Mouse (Mus musculus): Measurements from ENCODE around the gene Syne1. TPM values are rescaled to one million over a fixed set of nuclear protein-coding genes. Genes with fewer than 3 reads are reported as not detected.

Syne1 gene
- polyA plus RNA-seq, 1 experiment: 67.1 TPM

- Histone ChIP-seq H3K4me1 (ENCODE audit: control insufficient read depth, insufficient read depth, low read length) (no peaks in the 10 kb centered on the region), H3K27ac (ENCODE audit: control insufficient read depth, insufficient read depth, low read depth, low read length, poor library complexity) (no peak overlapping the region), H3K4me3 (replicated peaks; ENCODE audit: control insufficient read depth, low read depth, low read length) (no peak overlapping the region)
- 78% methylated on average over 2 of the region's 2 CpGs for WGBS
- TF ChIP-seq POLR2A (IDR thresholded peaks at IDR 0.05; ENCODE audit: borderline replicate concordance, control insufficient read depth, low read depth, low read length): no peak
- no peak for TF ChIP-seq CTCF (IDR thresholded peaks at IDR 0.05; ENCODE audit: control insufficient read depth, insufficient read depth, low read length)
These were observed 574.7 kb downstream of the Syne1 start for GRCm38 (mm10) chr10:4976557-4976956.

- TF ChIP-seq POLR2A (IDR thresholded peaks at IDR 0.05; ENCODE audit: borderline replicate concordance, control insufficient read depth, low read depth, low read length): no peak
- TF ChIP-seq CTCF (IDR thresholded peaks at IDR 0.05; ENCODE audit: control insufficient read depth, insufficient read depth, low read length): no peak
- Histone ChIP-seq H3K4me3 (replicated peaks; ENCODE audit: control insufficient read depth, low read depth, low read length) (no peak overlapping the region), H3K4me1 (ENCODE audit: control insufficient read depth, insufficient read depth, low read length) (no peaks in the 10 kb centered on the region), H3K27ac (ENCODE audit: control insufficient read depth, insufficient read depth, low read depth, low read length, poor library complexity) (no peak overlapping the region)
- 90% methylated on average over 4 of the region's 4 CpGs for WGBS
These were observed 577.0 kb downstream of the Syne1 start for GRCm38 (mm10) chr10:4974246-4974645.

GRCm38 (mm10) chr10:4972026-4972425 lies 579.3 kb downstream of the Syne1 start:
- Histone ChIP-seq H3K4me3 (replicated peaks; ENCODE audit: control insufficient read depth, low read depth, low read length) (no peak overlapping the region), H3K27ac (ENCODE audit: control insufficient read depth, insufficient read depth, low read depth, low read length, poor library complexity) (no peak overlapping the region), H3K4me1 (ENCODE audit: control insufficient read depth, insufficient read depth, low read length) (no peaks in the 10 kb centered on the region)
- TF ChIP-seq POLR2A (IDR thresholded peaks at IDR 0.05; ENCODE audit: borderline replicate concordance, control insufficient read depth, low read depth, low read length) (no peak), CTCF (IDR thresholded peaks at IDR 0.05; ENCODE audit: control insufficient read depth, insufficient read depth, low read length) (no peak)
- WGBS: 14% methylated on average over 2 of the region's 2 CpGs

GRCm38 (mm10) chr10:4971586-4971985 lies 579.7 kb downstream of the Syne1 start:
- Histone ChIP-seq H3K4me1 (ENCODE audit: control insufficient read depth, insufficient read depth, low read length) (no peaks in the 10 kb centered on the region), H3K27ac (ENCODE audit: control insufficient read depth, insufficient read depth, low read depth, low read length, poor library complexity) (no peak overlapping the region), H3K4me3 (replicated peaks; ENCODE audit: control insufficient read depth, low read depth, low read length) (no peak overlapping the region)
- TF ChIP-seq CTCF (IDR thresholded peaks at IDR 0.05; ENCODE audit: control insufficient read depth, insufficient read depth, low read length) (no peak), POLR2A (IDR thresholded peaks at IDR 0.05; ENCODE audit: borderline replicate concordance, control insufficient read depth, low read depth, low read length) (no peak)

GRCm38 (mm10) chr10:4971156-4971555 lies 580.1 kb downstream of the Syne1 start:
- no peaks in the 10 kb centered on the region for H3K4me1 ChIP-seq (ENCODE audit: control insufficient read depth, insufficient read depth, low read length)
- TF ChIP-seq CTCF (IDR thresholded peaks at IDR 0.05; ENCODE audit: control insufficient read depth, insufficient read depth, low read length) (no peak), POLR2A (IDR thresholded peaks at IDR 0.05; ENCODE audit: borderline replicate concordance, control insufficient read depth, low read depth, low read length) (no peak)
- no peak overlapping the region for H3K4me3 ChIP-seq (replicated peaks; ENCODE audit: control insufficient read depth, low read depth, low read length)
- no peak overlapping the region for H3K27ac ChIP-seq (ENCODE audit: control insufficient read depth, insufficient read depth, low read depth, low read length, poor library complexity)
- WGBS: 50% methylated on average over 7 of the region's 7 CpGs

Other genes with a start within 250 kb of the Syne1 start
- gene Myct1, start 42.3 kb upstream of the Syne1 start, polyA plus RNA-seq (2011; ENCODE audit: insufficient read depth, insufficient read length, low replicate concordance, missing spikeins): 3.6 and 5.8 TPM in 2 replicates
- gene Vip, start 87.7 kb upstream of the Syne1 start, polyA plus RNA-seq (2011; ENCODE audit: insufficient read depth, insufficient read length, low replicate concordance, missing spikeins): not detected in 2 replicates

Data from bone marrow, adult 2 months (tissue).